Mouse (Mus musculus) neural tube, embryonic 13.5 days (tissue): Measurements from ENCODE around the gene Zfp991. TPM values are rescaled to one million over a fixed set of nuclear protein-coding genes. Genes with fewer than 3 reads are reported as not detected.
"Not testable (repeated sequence)": the region's sequence is repeated elsewhere in the genome, so short reads cannot be mapped to it uniquely, and the experiment has no call there.

Source experiments
- ATAC-seq: fragments of 200-750 bp; cut with Nextera tagmentation; 2 replicates; pipeline ENCODE4 v1.8.0; 2017; ENCODE audit warnings: low read depth, mild to moderate bottlenecking, moderate TSS enrichment, moderate library complexity
- H3K27ac ChIP-seq: fragments of 300-500 bp; sonication (generic); replicated peaks from 2 replicates; pipeline ENCODE4 v1.5.1; 2015; ENCODE audit warnings: moderate library complexity, mild to moderate bottlenecking, inconsistent platforms
- H3K27me3 ChIP-seq: fragments of 300-500 bp; sonication (generic); 2 replicates; pipeline ENCODE4 v1.6.1; 2015; ENCODE audit warnings: mild to moderate bottlenecking, inconsistent platforms
- H3K36me3 ChIP-seq: fragments of 300-500 bp; sonication (generic); 2 replicates; pipeline ENCODE4 v1.6.1; 2015; ENCODE audit warnings: mild to moderate bottlenecking, inconsistent platforms
- H3K4me1 ChIP-seq: fragments of 300-500 bp; sonication (generic); replicated peaks from 2 replicates; pipeline ENCODE4 v1.6.1; 2015; ENCODE audit warnings: inconsistent platforms
- H3K4me2 ChIP-seq: fragments of 300-500 bp; sonication (generic); 2 replicates; pipeline ENCODE4 v1.6.1; 2015; ENCODE audit warnings: inconsistent platforms, mild to moderate bottlenecking, moderate library complexity
- H3K4me3 ChIP-seq: fragments of 300-500 bp; sonication (generic); 2 replicates; pipeline ENCODE4 v1.5.1; 2015; ENCODE audit warnings: mild to moderate bottlenecking, inconsistent platforms
- H3K9ac ChIP-seq: fragments of 300-500 bp; sonication (generic); 2 replicates; pipeline ENCODE4 v1.6.1; 2015; ENCODE audit warnings: moderate library complexity, mild to moderate bottlenecking, inconsistent platforms
- H3K9me3 ChIP-seq: fragments of 300-500 bp; sonication (generic); 2 replicates; pipeline ENCODE4 v1.6.1; 2016; ENCODE audit warnings: inconsistent platforms
- WGBS: fragments of 180-500 bp; shearing (Covaris S2); methylation state at CpG from one replicate; pipeline ENCODE4 v1.1.7; 2015; 5-methylcytosine and 5-hydroxymethylcytosine counted together
- polyA plus RNA-seq: library from polyadenylated mRNA; unstranded; fragments of >200 nt; fragmentation: Nextera tagmentation; extraction: Ambion mirVana; gene quantifications from 2 replicates; pipeline ENCODE4 v1.2.1, GENCODE M21; 2015

Gene Zfp991
- polyA plus RNA-seq: 6.0 and 6.4 TPM in 2 replicates

DNA sequence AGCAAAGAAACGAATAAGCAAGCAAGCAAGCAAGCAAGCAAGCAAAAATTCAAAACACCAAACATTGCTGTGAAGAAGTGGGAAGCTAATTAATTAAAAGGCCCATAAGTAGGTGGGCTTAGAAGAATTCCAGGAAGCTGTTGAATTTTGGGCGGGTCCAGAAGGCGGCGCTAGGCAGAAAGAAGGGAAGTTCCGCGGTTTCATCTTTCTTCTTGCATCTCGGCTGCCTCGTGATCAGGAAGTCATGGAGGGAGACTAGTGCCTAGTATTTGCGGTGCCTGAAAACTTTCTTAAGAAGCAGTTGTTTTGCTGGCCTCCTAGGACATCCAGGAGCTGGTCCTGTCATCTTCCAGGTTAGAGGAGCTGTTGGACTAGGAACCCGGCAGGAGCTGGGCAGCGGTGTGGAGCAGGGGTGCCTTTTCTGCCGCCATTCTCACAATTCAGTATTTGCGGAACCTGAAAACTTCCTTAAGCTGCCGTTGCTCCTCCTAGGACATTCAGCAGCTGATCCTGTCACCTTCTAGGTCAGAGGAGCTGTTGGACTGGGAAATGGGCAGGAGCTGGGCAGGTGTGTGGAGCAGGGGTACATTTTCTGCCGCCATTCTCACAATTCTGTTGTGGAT, at the start of gene Zfp991:
TSS of gene Zfp991 (plus strand) at position 202 of the 623 bp plus-strand sequence.
- not testable (repeated sequence) for H3K4me1 ChIP-seq, H3K9ac ChIP-seq, H3K27me3 ChIP-seq, H3K36me3 ChIP-seq, H3K9me3 ChIP-seq, H3K27ac ChIP-seq, ATAC-seq
- Histone ChIP-seq H3K4me2 (peak within 1 kb of the TSS; percentile 33), H3K4me3 (peak within 1 kb of the TSS; percentile 29)
- WGBS: 49% methylated on average over 2 of the region's 15 CpGs

DNA sequence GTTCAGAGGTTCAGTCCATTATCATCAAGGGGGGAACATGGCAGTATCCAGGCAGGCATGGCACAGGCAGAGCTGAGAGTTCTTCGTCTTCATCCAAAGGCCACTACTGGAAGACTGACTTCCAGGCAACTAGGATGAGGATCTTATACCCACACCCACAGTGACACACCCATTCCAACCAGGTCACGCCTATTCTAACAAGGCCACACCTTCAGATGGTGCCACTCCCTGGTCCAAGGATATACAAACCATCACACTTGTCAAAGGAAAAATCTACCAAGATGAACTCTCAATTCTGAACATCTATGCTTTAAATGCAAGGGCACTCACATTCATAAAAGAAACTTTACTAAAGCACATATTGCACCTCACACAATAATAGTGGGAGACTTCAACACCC, 36.2 kb upstream of the Zfp991 start:
- H3K9me3 ChIP-seq: peaks cover 16% of the 10 kb centered on the region
- not testable (repeated sequence) for H3K9ac ChIP-seq, H3K4me3 ChIP-seq, ATAC-seq, H3K27me3 ChIP-seq, H3K4me1 ChIP-seq, H3K4me2 ChIP-seq, H3K36me3 ChIP-seq, H3K27ac ChIP-seq
- 78% methylated on average over 2 of the region's 2 CpGs for WGBS

DNA sequence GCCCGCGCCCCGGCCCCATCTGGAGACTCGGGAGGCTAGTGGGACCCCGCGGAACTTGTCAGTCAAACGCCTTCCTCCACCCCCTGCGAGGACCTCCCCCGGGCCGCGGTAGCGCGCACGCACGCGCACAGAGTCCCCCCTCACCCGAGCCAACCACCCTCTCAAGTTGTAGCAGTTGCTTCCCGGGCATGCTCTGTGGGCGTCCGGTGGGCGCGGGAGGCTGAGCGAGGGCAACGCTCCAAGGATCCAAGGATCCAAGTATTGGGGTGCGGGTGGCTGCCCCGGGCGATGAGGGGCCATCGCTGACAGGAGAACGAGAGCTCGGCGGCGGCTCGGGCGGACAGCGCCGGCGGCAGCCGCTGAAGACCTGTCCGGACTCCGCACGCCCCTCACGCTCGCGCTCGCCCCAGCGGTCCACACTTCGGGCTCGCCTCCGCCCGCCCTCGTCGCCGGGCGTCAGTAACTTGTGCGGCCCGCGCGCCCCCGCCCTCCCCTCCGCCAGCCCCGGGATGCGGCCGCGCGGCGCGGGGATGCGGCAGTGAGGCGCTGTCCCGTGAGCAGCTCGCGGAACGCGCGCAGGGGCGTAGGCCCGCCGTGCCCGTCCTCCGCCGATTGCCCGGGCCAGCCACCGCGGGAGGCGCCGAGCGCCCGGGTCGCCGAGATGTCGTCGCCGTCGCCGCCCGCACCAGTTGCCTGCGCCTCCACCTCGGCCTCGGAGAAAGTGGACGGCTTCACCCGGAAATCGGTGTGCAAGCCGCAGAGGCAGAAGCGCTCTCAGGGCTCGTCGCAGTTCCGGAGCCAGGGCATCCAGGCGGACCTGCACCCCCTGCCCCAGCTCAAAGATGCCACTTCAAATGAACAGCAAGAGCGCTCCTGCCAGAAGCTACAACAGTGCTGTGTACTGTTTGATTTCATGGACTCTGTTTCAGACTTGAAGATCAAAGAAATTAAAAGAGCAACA, 29.9 kb upstream of the Zfp991 start:
- WGBS: under 1% methylated on average over 83 of the region's 109 CpGs
- not testable (repeated sequence) for H3K27ac ChIP-seq, H3K36me3 ChIP-seq, H3K4me1 ChIP-seq, H3K9me3 ChIP-seq, H3K27me3 ChIP-seq
- H3K9ac ChIP-seq: peak overlapping the region; percentile 66
- peak overlapping the region; percentile 52 for H3K4me3 ChIP-seq
- peak overlapping the region; percentile 72 for H3K4me2 ChIP-seq
- peak; percentile 98 for ATAC-seq

DNA sequence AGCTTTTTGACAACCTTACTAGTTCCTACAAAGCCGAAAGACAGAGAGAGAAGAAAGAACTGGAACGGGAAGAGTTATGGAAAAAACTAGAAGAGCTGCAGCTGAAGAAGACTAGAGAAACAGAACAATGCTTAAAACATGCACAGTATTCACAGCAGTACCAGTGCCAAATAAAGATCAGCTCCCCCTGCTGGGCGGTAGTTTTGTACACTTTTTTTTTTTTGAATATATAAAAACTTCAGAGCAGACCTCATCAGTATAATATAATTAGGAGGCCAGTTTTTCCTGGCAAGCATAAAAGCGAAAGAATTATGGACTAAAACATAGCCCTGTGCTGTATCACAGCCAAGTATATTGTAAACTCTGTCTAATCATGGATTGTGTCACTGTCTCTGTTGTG, 28.0 kb upstream of the Zfp991 start:
- ATAC-seq, H3K36me3 ChIP-seq: not testable (repeated sequence)
- WGBS: 55% methylated on average over 4 of the region's 4 CpGs

DNA sequence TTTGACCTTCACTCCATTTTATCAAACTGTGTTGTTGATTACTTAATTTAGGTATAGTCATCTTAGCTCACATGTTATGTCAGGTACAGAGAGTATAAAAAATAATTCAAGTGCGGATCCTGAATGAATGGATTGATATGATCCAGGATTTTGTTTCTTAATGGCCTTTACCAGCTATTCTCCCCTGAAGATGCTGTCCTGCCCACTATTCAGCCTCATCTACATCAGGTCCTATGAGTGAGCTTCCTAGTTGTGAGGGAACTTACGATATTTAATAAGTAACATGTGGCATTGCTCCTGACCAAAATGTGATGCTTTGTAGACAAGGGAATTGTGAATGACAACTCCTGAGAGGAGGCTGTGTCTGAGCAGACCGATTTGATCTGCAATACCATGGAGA, 14.0 kb upstream of the Zfp991 start:
- not testable (repeated sequence) for H3K4me1 ChIP-seq, H3K4me3 ChIP-seq

More for the DNA sequence above, 28.0 kb upstream of the Zfp991 start:
- not testable (repeated sequence) for H3K9ac ChIP-seq, H3K9me3 ChIP-seq, H3K4me3 ChIP-seq, H3K4me1 ChIP-seq, H3K27ac ChIP-seq, H3K27me3 ChIP-seq, H3K4me2 ChIP-seq

DNA sequence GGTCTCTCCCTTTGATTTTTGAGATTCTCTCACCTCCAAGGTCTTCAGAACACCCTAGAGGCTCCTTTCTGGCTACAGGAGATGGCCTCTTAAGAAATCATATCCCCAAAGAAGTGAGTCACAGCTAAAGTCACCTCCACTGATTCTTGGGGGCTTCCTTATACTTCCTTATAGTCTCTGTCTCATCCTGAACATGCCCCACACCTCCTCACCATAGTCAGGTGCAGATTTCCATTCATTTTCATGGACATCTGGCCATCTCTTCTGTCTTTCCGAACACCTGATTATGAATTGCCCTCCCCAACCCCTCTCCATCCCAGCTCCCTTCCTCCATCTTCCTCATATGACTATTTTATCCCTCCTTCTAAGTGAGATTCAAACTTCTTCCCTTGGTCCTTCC, 9.6 kb upstream of the Zfp991 start:
- not testable (repeated sequence) for ATAC-seq

More for the DNA sequence above, 14.0 kb upstream of the Zfp991 start:
- 72% methylated on average over 2 of the region's 3 CpGs for WGBS
- not testable (repeated sequence) for H3K27ac ChIP-seq, H3K27me3 ChIP-seq, H3K4me2 ChIP-seq, ATAC-seq, H3K9ac ChIP-seq, H3K36me3 ChIP-seq
- H3K9me3 ChIP-seq: peaks cover 15% of the 10 kb centered on the region

DNA sequence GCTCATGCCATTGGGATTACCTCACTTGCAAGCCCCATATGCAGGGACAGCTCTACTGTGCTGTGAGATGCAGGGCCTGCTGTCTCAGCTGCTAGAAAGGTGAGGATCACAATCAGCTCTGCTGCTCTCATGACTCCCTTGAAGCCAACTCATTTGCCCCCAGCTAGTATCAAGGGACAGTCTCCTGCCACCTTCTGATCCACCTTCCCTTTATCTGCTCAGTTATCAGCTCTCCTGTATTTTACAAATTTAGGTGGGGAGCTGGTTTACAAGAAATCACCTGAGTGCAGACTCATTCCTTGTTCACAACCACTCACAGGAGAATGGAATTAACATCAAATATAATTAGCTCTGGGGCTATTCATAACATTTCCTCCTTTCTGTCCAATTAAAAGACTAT, 8.0 kb upstream of the Zfp991 start:
- H3K27me3 ChIP-seq, H3K27ac ChIP-seq, ATAC-seq, H3K36me3 ChIP-seq, H3K4me1 ChIP-seq, H3K9ac ChIP-seq, H3K4me3 ChIP-seq, H3K4me2 ChIP-seq: not testable (repeated sequence)
- peaks cover 37% of the 10 kb centered on the region for H3K9me3 ChIP-seq

More for the DNA sequence above, 9.6 kb upstream of the Zfp991 start:
- not testable (repeated sequence) for H3K27ac ChIP-seq, H3K4me1 ChIP-seq, H3K4me3 ChIP-seq, H3K36me3 ChIP-seq, H3K9ac ChIP-seq, H3K4me2 ChIP-seq, H3K27me3 ChIP-seq
- peaks cover 37% of the 10 kb centered on the region for H3K9me3 ChIP-seq
- 69% methylated on average over 1 of the region's 1 CpGs for WGBS

DNA sequence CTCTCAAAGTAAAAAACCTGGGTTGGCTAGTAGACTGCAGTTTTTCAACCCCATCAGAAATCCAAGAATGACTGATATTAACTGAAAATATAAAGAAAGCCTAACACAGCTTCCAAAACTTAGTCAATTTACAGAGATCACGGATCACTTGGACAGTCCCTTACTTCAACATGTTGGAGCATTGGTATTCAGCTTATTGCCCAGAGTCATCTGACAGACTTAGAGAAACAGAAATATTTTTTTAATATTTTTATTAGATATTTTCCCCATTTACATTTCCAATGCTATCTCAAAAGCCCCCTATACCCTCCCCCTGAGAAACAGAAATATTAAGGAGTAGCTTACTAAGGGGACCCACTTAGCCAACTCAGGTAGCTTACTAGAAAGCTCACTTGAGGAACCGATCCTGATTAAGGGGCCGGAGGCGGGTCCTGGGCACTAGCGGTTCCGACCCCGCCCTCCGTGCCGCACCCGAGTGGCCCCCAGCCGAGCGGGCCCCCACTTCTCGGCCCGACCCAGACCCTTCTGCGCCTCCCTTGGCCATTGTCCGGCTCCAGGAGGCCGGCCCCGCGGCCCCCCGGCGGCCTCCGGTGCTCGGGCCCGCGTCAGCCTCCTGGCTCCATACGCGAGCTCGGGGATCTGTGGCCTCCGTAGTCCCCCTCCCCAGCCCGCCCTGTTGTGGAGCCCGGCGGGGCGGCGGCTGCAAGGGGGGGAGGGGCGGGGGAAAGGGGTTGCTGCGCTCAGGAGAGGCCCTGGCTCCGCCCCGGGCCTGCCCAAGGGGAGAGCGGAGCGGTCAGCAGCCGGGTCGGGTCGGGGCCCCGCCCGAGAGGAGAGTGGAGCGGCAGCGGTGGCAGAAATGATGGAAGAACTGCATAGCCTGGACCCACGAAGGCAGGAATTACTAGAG, 7.2 kb upstream of the Zfp991 start:
- H3K9ac ChIP-seq: peak overlapping the region; percentile 76
- peak; percentile 100 for ATAC-seq
- peaks cover 37% of the 10 kb centered on the region for H3K9me3 ChIP-seq
- H3K27ac ChIP-seq, H3K27me3 ChIP-seq, H3K4me1 ChIP-seq, H3K36me3 ChIP-seq: not testable (repeated sequence)
- WGBS: 9% methylated on average over 47 of the region's 48 CpGs
- H3K4me3 ChIP-seq: peak overlapping the region; percentile 46
- H3K4me2 ChIP-seq: peak overlapping the region; percentile 63

DNA sequence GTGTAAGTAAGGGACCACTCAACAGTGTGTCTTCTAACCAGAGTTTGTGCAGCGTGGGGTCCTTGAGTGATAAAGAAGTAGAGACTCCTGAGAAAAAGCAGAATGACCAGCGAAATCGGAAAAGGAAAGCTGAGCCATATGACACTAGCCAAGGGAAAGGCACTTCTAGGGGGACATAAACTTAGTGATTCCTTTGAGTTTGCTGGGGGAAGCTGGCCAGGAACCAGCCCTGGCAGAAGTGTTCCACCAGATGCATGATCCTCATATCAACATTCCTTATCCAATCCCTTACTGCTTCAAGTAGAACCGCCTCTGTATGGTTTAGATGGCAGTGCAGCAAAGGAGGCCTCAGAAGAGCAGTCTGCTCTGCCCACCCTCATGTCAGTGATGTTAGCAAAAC, 6.5 kb upstream of the Zfp991 start:
- not testable (repeated sequence) for H3K27me3 ChIP-seq, H3K4me1 ChIP-seq, H3K27ac ChIP-seq, ATAC-seq, H3K36me3 ChIP-seq
- peak overlapping the region; percentile 76 for H3K9ac ChIP-seq
- peak overlapping the region; percentile 46 for H3K4me3 ChIP-seq
- H3K4me2 ChIP-seq: peak overlapping the region; percentile 63
- WGBS: 15% methylated on average over 4 of the region's 4 CpGs
- peaks cover 37% of the 10 kb centered on the region for H3K9me3 ChIP-seq

DNA sequence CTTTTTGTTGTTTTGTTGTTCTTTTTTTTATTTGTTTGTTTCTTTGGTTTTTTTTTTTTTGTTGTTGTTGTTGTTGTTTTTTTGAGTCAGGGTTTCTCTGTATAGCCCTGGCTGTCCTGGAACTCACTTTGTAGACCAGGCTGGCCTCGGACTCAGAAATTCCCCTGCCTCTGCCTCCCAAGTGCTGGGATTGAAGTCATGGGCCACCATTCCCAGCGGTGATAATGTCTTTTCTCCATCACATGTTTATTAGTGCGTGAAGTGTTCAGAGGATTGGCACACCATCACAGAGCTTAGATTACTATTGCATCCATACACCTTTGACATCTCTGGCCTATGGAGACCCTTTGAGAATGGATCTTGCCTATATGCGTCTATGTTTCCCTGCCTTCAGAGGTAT, 6.0 kb upstream of the Zfp991 start:
- not testable (repeated sequence) for H3K4me3 ChIP-seq, ATAC-seq, H3K9ac ChIP-seq, H3K27ac ChIP-seq, H3K27me3 ChIP-seq, H3K4me2 ChIP-seq, H3K36me3 ChIP-seq, H3K4me1 ChIP-seq
- peaks cover 37% of the 10 kb centered on the region for H3K9me3 ChIP-seq
- WGBS: 87% methylated on average over 4 of the region's 4 CpGs

DNA sequence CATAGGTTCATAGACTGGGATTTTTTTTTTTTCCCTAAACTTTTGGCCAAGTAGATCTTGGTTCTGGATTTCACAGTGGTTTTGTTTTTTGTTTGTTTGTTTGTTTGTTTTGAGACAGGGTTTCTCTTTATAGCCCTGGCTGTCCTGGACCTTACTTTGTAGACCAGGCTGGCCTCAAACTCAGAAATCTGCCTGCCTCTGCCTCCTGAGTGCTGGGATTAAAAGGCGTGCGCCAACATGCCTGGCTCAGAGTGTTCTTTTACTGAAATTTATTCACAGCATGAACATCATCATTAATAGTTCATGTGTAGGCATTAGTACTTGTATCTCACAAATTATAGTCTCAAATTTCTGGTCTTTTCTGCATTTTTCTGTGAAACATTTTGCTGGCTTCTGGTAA, 5.4 kb upstream of the Zfp991 start:
- not testable (repeated sequence) for H3K27me3 ChIP-seq, H3K36me3 ChIP-seq, ATAC-seq, H3K4me3 ChIP-seq, H3K27ac ChIP-seq, H3K4me1 ChIP-seq, H3K4me2 ChIP-seq, H3K9ac ChIP-seq
- peaks cover 37% of the 10 kb centered on the region for H3K9me3 ChIP-seq
- 78% methylated on average over 2 of the region's 2 CpGs for WGBS

DNA sequence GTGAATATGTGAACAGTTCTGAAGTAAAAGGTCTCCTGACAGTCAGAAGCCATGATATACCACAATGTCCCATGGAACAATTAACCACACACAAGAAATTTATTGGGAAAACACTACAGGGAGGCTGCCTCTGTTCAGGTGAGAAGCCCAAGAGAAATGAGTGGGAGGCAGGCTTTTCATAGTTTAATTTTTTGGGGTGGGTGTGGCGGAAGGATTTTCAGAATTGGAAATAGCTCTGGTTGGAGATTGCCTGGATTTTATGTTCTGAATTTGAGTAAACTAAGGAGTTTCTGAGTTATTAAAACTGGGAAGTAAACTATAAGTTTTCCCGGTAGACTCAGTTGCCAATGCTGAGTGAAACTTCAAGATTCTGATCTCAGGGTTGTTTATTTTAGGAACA, 4.7 kb upstream of the Zfp991 start:
- not testable (repeated sequence) for ATAC-seq
- 89% methylated on average over 2 of the region's 2 CpGs for WGBS

More for the DNA sequence above, 4.7 kb upstream of the Zfp991 start:
- H3K36me3 ChIP-seq, H3K27me3 ChIP-seq, H3K4me3 ChIP-seq, H3K4me2 ChIP-seq, H3K9ac ChIP-seq, H3K4me1 ChIP-seq, H3K27ac ChIP-seq: not testable (repeated sequence)
- peaks cover 34% of the 10 kb centered on the region for H3K9me3 ChIP-seq
